Mouse (Mus musculus) left cerebral cortex, postnatal 14 days (tissue): Measurements from ENCODE around the gene Hmgcl. TPM values are rescaled to one million over a fixed set of nuclear protein-coding genes. Genes with fewer than 3 reads are reported as not detected.
"Not testable (repeated sequence)": the region's sequence is repeated elsewhere in the genome, so short reads cannot be mapped to it uniquely, and the experiment has no call there.

ENCODE experiments used
- DNase-seq, 2 experiments: peaks; one replicate each; pipeline ENCODE4 v3.0.0; 2021 to 2022; ENCODE audit warnings: low spot score in 2 of 2, mixed read lengths in 1 of 2
- intact Hi-C: fragments of 180-260 bp; cut with DNase I; formaldehyde crosslinking; loops from one replicate; pipeline ENCODE4 v1.15.1; 2025
- total RNA-seq, 2 experiments: library from RNA; stranded (reverse); gene quantifications; 2 replicates each; pipeline ENCODE4 v1.2.3; 2021

The Hmgcl gene
- total RNA-seq, 2 experiments from 2014 or later: 28.3 to 30.9 TPM

DNA sequence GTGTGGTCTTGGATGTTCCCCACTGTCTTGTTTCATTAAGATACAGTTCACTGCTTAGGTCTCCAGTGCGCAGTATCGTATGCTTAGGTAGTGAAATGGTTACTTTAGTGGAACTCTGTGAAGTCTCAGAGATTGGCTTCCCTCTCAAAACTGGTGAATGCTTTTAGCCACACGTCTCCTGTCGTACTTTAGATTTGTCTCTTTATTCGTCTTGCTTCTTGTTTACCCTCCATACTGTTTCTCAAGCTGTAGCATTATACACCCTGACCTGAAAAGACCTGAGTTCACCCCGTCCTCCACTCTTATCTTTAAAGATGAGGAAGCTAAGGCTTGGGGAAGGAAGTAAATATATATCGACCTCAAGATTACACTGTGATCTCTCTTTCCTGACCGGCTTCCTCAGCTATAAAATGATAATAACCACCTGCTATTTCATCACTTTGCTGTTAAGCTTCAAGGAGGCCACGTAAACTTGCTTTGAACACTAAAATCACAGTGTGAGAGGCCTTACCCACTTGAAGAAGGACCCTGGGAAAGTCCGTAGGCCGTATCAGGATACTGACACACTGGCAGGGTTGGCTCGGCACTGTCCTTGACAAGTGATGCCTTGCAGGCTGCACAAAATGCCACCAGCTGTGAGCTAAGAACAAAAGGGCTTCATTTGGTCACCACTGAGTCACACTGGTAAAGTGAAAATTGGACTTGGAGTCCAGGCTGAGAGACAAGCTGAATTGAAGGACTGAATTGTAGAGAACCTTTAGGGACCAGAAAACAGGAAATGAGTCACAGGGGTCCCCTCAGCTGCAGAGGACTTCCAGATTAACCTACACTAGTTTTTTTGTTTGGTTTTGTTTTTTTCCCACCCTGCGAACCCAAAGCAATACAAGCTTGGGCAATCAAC, 26.9 kb downstream of the Hmgcl start:
- DNase-seq: no peak
- intact Hi-C loops: no loop called here

DNA sequence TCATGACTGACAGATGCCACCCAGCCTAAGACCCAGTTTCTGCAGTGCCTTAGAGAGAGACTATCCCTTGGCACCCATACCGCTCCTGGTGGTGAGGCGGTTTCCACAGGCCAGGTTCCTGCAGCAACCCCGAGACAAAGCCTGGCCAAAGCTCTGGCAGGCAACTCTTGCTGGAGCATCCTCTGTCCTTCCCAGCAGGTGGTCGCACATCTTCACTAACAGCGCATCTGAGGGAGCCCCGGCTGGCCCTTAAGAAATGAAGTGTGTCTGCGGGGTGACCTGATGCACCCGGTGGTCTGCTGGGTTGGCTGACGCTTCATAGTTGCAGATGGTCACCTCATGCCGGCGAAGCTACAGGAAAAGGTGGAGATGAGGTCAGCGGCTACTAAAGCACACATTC, 29.9 kb downstream of the Hmgcl start:
- no peak for DNase-seq
- intact Hi-C loops: no loop called here

DNA sequence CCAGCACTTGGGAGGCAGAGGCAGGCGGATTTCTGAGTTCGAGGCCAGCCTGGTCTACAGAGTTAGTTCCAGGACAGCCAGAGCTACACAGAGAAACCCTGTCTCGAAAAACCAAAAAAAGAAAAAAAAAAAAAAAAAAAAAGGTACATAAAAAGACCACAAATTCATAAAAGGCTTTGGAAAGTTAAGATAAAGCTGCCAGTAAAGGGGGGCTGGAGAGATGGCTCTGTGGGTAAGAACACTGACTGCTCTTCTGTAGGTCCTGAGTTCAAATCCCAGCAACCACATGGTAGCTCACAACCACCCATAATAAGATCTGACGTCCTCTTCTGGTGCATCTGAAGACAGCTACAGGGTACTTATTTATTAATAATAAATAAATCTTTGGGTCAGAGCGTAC, 34.0 kb downstream of the Hmgcl start:
- intact Hi-C loops: not testable (repeated sequence)

DNA sequence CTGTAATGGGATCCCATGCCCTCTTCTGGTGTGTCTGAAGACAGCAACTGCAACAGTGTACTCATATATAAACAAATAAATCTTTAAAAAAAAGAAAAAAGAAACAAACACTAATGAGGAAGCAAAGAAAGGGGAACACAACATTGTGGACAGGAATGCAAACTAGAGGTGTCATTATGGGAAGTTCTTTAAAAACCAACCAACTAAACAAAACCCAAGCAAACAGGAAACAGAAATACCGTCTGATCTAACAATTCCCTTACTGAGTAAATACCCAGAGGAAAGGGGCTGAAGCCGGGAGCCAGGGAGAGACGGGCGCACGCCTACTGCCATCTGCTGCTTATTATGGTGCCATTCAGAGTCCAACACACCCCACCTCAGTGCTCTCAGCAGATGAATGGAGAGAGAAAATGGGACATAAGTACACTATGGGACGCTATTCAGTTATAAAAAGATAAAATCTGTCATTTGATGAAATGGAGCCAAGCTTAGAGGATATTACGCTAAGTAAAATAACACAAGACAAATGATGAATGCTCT, 35.3 kb downstream of the Hmgcl start:
- peak; percentile 77 for DNase-seq
- intact Hi-C loops: no loop called here

More for the DNA sequence above, 34.0 kb downstream of the Hmgcl start:
- DNase-seq: not testable (repeated sequence)

DNA sequence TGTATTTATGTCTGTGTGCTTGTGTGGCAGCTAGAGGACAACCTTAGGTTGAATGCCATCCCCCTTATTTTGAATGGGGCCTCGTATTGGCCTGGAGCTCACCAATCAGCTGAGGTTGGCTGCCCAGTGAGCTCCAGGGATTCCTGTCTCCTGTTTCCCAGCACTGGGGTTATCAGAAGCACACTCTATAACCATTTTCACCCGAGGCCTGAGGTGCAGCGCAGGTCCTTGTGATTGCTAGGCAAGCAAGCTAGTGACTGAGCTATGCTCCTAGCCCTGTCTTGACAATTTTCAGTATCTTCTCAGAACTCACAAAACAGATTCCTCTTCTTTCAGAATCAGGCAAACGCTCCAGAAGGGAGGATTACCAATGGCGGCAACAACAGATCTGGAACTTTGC, 38.3 kb downstream of the Hmgcl start:
- no peak for DNase-seq
- intact Hi-C loops: no loop called here

DNA sequence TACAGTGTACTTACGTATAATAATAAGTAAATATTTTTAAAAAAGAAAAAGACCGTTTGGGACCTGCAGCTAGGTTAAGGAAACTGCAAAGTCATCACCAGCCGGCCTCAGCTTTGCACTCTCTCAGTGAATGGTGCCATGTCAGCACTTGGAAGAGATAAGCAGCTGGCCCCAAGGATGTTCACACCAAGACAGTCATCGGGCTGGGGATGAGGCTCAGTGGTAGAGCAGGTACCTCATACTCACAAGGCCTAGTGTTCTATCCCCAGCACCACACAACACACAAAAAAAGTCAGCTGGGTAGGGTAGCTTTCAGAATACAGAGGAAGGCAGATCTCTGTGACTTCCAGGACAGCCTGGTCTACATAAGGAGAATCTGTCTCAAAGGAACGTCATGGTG, 38.9 kb downstream of the Hmgcl start:
- no peak for DNase-seq
- intact Hi-C loops: no loop called here

DNA sequence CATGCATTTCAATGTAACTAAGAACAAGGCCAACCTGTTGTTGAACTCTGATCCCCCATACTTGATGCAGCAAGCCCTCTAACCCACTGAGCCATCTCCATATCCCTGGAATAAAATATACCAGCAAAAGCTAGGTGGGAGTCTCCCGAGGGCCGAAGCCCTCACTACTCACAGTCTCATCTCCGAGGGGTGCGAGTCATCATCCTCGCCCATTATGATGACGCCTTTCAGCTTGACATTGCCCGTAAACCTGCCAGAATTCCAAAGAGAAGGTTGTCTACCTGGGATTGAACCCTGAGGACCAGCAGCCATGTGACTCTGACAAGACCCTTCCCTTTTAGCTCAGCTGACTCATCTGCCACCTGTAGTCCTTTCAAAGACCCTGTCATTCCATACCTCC, 39.5 kb downstream of the Hmgcl start:
- intact Hi-C loops: no loop called here
- DNase-seq: no peak

DNA sequence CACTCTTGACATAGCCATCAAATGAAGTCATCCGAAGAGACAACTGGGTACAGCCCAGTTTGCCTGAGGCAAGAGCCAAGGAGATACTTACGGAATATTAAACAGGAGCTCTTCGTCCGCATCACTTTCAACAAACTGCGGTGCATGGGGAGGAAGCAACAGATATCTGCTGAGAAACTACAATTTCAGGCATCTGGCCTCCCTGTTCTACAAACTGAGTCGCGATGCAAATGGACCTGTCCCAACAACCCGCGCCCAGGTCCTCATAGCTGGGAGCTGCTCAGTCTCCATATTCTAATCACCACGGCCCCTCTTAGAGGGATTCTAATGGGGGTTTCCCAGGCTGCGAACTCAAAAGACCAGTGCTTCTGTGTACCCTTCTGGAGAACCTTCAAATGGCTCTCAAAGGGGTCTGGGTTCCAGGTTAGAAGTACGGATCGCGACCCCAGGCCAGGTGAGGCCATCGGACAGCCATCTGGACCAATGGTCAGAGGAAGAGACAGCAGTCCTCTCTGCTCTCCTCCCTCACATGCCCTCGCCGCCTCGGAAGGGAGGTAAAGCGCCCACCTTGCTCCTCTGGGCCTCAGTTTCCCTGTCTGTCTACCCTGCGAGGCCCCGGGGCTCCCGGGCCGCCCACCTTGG, 40.2 kb downstream of the Hmgcl start:
- no peak for DNase-seq
- intact Hi-C loops: no loop called here

DNA sequence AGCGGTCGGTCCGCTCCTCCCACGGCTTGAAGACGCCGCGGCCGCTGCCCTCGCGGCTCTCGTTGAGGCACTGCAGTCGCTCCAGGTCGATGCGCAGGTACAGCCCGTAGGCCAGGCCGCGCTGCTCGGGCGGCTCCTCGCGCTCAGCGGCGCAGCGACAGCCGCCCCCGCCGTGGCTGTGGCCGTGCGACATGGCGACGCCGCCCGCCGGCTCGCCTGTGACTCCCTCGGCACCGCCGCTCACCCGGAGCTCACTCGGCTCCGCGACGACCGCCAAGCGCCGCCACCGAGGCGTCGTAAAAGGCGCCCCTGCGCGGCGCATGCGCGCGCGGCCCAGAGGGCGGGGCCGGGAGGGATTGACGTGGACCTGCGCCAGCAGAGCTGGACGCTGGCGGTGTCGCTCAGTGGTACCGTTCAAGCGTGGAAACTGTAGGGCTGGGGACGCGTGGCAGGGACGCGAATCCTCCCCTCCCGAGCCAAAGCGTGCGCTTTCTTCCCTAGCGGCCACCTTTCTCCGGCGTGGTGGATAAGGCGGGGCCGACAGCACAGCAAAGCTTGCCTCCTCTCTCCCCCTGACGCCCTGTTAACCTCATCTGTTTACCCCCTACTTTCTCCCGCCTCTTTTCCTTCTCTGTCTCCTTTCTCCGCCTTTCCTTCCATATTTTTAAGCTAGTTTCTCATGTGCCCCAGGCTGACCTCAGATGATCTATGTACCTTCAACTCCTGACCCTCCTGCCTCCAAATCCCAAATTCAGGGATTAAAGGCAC, 40.9 kb downstream of the Hmgcl start, which contains the start of gene Pithd1:
Gene Pithd1 (minus strand): TSS at position 322 of the 768 bp plus-strand sequence.
- intact Hi-C loops: no loop called here
- DNase-seq: peak; percentile 91 to 95

DNA sequence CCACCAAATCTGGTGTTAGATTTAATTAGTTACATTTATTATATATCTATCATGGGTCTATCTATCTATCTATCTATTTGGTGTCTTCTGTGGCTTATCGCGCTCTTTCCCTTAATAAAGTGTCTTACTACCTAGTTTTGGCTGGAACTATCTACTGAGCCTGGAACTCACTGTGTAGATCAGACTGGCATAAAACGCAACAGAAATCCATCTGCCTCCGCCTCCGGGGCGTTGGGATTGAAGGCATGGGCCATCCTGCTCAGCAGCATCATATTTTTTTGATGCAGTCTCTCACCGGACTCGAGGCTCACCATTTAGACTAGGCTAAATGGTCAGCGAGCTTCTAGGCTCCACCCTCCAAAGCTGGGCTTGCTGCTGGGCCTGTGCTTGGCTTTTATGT, 41.5 kb downstream of the Hmgcl start:
- intact Hi-C loops: no loop called here
- no peak for DNase-seq

DNA sequence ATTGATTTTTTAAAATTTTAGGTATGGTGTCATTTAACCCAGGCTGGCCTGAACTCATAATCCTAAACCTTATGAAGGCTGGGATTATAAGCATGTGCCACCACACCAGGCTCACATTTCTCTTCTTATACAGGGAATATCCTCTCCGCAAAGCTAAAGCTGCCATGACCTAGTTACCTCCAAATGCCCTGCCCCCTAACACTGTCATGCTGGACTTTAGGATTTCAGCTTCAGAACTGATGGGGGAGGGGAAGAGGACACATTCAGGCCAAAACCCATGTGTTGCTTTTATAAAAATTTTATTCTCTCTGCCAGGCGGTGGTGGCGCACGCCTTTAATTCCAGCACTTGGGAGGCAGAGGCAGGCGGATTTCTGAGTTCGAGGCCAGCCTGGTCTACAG, 47.7 kb downstream of the Hmgcl start:
- no peak for DNase-seq
- intact Hi-C loops: no loop called here

DNA sequence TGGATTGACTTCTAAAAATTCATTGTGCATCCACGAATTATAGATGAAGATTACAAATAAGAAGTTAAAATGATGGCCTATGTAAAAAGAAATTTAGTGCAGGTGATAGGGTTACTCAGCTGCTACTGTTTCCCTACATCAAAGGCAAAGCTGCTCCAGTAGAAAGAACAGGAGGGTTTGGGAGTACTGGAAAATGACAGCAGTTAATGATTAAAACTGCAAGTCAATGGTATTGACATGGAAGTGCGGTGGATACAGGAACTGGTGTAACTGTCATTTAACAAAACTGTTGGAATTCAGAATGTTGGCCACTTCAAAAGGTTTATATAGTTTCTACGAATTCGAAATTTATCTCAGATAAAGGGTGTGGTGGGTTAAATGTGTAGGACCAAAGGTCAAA, 48.9 kb downstream of the Hmgcl start:
- no peak for DNase-seq
- intact Hi-C loops: no loop called here

DNA sequence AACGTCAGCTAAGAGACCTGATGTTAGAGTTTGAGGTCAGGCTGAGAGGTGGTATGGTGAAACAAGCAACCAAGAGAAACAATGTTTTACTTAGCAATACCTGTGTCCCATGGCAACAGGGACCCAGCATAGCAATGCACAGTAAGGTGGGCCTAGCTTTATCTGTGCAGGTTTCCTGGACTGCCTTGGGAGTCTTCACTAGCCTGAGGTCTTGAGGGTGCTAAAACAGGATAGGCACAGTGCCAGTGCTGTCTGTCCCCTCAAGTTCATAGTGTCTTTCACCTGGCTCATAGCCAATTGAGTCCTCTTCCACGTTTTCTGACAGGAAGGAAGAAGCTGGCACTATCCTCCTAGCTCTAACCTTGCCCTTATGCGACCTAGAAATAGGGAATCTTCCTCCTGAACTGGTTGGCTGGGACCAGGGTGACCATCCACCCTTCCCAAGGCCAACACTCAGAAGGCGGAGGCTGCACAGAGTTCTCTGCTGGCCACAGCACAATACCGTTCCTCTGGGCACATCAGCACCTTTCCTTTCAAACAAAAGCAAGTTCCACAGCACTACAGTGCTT, 57.9 kb downstream of the Hmgcl start:
- intact Hi-C loops: no loop called here
- no peak for DNase-seq

DNA sequence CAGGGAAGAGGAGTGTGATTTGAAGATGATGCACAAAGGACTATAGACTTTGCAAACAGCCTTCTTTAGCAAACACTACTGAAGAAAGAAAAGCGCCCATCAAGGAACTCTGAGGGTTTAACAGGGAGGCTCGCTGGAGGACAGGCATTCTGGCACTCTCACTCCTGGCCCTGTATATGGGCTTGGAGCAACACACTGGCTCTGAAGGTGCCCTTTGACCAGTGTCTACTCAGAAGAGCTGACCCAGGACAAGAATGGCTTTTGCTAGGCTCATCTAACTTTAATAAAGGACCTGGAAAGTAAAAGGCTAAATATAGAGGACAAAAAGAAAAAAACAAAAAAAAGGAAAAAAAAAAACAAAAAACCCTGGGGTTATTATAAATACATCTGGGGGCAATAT, 58.7 kb downstream of the Hmgcl start:
- DNase-seq: no peak
- intact Hi-C loops: no loop called here

DNA sequence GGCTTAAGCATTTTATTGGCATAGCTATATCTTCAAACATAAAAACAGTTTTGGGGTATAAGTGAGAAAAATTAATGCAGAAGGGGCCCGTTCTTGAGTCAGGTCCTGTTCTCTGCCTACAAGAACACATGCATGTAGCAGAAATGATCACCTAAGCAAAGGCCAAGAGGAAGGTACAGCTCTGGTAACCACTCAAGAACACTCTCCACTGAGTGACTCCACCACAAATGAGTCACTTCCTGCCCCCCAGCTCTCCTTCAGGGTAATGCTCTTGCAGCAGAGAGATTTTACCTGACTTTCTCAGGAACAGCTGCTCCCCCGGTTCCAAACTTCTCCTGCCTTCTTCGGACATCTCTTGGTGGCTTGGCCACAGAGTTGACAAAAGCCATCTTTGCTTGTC, 60.6 kb downstream of the Hmgcl start:
- DNase-seq: no peak
- intact Hi-C loops: no loop called here

DNA sequence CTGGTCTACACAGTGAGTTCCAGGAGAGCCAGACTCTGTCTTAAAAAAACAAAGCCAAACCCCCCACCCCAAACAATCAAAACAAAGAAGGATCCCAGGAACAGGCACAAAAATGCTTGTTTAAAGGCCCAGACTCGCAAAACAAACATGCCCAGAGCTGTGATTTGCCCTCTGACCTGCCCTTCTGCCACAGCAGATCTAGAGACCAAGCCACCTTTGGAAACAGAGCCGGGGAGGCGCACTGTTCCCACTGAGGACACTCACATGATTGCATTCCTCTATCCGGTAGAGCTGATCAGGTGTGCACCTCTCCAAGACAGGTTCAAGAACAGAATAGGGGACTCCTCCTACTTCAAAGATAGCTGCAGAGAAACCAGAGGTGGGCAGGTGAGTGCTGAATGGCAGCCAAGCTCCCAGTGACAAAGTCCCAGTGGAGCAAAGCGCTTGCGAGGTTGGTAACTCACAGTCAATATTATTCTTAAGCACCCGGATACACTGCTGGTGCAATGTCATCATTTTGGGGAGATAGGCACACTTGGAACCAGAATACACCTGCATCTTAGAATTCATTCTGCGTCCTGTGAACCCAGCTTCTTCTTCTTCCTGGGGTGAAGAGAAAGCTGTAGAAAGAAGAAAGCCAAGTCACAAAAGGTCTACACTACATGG, 62.7 kb downstream of the Hmgcl start:
- intact Hi-C loops: no loop called here
- no peak for DNase-seq

DNA sequence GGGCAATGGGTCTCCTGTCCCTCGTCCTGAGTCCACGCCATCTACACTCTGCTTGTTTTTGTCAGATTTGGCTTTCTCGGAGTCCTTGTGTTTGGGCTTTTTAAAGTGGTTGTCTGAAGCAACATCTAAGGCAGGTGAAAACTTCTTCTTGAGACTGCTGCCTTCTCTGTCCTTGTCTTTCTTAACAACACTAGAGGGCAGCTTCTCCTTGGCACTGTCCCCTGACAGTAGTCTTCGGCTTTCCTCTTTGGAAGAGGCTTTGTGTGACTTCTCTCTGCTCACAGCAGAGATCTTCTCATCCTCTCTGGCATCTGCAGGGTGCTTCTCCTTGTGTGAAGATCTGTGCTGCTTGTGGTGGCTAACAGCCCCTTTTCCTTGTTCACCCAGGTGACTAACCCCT, 64.3 kb downstream of the Hmgcl start:
- DNase-seq: no peak
- intact Hi-C loops: no loop called here
